Mouse (Mus musculus) adipocyte (in vitro differentiated cells): Measurements from ENCODE around the gene Aggf1.
"Not testable (repeated sequence)": the region's sequence is repeated elsewhere in the genome, so short reads cannot be mapped to it uniquely, and the experiment has no call there.

Source experiments
- DNase-seq: peaks from one replicate; pipeline ENCODE4 v3.0.0-alpha.2; 2016; ENCODE audit warnings: low spot score

Gene Aggf1

GRCm38 (mm10) chr13:95374701-95375553, at the start of gene Aggf1:
TSS of gene Aggf1 (minus strand) at chr13:95375352.
- DNase-seq = peak; percentile 92

- no peak for DNase-seq
These were observed 49.8 kb upstream of the Aggf1 start for GRCm38 (mm10) chr13:95424932-95425331.

DNA sequence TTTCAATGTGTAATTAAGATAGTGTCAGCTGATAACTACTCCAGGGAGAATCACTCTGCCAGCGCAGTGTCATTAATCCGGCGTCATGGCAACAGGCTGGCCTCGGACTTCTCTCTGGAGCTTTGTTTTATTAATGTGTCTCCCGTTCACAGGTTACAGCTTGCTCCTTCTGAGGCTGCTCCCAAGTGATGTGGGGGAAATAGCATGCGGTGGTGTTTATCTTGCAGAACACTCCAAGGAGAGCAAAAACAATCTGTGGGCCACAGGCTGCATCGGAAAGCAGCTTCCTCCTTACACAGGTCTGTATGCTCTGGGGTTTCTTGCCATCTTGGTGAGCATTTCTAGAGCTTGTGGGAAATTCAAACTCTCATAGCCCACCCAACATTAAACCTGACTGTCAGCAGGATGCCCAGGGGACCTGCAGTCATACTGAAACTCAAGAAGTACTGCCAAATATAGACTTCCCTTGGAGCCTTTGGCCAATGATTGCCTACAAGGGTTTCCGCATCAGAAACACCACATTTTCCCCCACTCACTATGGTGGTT, 44.1 kb upstream of the Aggf1 start:
- no peak for DNase-seq

GRCm38 (mm10) chr13:95418575-95419203, 43.5 kb upstream of the Aggf1 start:
- DNase-seq = no peak

- no peak for DNase-seq
These were observed 37.1 kb upstream of the Aggf1 start for GRCm38 (mm10) chr13:95412257-95412656.

GRCm38 (mm10) chr13:95393242-95393641, 18.1 kb upstream of the Aggf1 start:
- no peak for DNase-seq

DNA sequence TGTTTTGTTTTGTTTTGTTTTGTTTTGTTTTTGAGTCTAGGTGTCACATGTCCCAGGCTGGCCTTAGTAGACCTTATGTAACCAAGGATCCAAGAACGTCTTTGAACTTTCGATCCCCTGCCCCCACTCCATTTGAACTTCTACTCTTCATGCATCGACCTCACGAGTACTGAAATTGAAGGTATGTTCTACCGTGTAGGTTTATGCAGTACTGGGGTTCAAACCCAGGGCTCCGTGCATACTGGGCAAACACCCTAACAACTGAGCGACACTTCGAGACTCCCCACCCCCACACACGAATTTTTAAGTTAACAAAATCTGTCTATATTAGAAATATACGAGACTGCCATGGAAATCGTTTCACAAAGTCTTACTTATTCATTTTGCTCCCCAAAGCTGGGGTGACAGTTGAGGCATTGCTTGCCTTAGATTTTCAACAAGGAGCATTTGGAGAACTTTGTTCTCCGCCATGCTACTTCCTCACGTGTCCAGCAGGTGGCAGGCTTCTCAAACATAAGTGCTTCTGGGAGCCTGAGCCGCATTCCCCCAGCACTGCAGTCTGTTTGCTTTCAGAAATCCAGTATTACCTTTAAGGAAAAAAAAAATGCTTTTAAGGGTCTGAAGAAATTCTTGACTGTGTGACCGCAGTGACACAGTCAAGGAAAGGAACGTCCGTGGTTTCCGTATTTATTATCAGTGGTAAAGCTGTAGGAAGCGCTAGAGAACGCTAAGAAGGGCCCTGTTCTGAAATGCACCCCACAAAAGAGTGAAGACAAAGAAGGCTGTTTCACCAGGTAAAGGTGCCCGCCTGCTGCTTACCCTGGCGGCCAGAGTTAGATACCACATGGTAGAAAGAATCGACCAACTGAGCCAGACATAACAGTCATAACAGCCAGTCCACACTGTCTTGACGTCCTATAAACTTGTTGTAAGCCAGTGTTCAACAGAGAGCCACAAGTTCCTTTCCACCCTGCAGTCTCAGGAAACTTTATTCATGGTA, 15.0 kb upstream of the Aggf1 start:
- DNase-seq = peak; percentile 83

DNA sequence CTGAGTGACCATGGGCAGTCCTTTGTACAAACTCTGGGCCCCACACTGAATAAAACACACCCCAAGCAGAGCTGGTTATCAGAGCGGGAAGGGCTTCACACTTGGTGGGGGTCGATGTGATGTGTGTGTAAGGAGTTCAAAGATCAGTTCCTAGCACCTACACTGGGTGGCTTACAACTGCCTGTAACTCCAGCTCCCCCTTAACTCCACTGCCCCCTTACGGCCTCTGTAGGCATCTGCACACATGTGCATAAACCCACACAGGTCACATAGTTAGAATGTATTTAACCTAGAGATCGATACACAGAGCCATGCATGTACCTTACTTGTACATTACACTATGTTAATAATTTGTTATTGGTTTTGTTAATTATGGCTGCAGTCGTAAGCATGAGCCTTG, 13.1 kb upstream of the Aggf1 start:
- no peak for DNase-seq

DNA sequence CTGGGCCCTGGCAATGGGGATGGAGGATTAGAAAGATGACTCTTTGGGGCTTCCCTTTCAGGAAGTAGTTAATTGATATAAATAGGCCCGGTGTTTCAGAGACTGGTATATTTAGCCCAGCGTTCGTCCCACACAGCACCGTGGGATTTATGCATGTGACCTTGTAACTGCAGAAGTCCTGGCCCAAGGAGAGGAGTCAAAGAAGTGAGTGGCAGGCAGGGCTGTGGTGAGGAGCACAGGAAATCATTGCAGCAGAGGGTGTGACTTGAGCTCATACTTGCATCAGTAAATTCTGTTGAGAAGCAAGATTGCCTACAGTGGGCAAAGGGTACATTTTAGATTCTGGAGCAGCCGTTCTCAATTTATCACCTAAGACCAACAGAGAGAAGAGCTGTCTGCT, 7.3 kb upstream of the Aggf1 start:
- DNase-seq = no peak

DNA sequence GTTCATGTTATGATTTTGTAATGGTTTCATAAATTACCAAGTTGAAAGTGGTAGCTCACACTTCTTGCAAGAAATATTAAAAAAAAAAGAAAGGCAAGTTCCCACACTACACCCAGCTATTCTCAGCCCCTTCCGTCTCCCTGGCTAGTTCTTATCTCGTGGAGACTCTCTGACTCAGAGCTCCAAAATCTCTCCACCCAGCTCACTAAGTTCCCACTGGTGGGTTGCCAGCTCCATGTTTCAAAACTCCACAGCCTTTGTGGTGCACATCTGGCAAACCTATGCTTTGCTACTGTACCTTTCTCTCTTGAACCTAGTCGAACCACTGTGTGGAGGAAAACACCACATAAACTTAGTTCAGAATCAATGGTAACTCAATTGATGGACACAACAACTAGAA, 3.5 kb upstream of the Aggf1 start:
- DNase-seq = no peak

DNA sequence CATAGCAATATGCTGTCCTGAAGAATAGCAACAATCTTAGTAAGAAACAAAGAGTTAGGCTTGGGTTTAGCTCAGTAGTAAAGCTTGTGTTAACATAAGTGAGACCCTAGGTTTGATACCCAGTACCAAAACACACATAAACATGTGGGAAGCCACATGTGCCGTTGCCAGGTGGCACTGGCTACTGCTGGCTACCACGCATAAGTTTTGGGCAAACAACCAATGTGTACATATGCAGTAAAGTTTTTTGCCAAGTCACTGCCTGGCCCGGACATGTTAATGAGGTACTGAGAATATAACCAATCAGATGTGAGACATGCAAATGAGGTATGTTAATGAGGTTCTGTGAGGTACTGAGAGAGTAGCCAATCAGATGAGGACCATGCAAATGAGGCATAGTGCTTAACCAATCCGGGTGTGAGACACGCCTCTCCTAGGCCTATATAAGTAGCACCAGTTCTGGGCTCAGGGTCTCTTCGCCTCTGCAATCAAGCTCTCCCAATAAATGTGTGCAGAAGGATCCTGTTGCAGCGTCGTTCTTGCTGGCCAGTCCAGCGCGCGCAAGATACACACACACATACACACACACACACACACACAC, 1.6 kb upstream of the Aggf1 start:
- not testable (repeated sequence) for DNase-seq

DNA sequence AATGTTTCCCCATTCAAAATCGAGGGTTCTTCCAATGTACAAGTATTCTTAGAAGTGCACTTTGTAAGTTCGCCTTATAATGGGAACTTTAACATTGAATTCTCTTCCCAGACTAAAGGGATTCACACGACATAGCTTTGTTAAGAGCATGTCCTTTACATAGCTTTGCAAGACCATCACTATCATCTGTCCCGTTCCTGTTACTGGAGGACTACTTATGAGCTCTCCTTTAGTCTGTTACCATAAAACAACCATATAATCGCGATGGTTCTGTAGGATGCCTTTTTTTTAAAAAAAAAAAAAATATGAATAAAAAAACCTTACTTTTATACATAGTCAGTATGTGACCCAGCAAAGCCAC, 382 bp upstream of the Aggf1 start:
- no peak for DNase-seq

GRCm38 (mm10) chr13:95366356-95366755, 8.8 kb downstream of the Aggf1 start:
- no peak for DNase-seq

GRCm38 (mm10) chr13:95363440-95363839, 11.7 kb downstream of the Aggf1 start:
- DNase-seq = no peak

DNA sequence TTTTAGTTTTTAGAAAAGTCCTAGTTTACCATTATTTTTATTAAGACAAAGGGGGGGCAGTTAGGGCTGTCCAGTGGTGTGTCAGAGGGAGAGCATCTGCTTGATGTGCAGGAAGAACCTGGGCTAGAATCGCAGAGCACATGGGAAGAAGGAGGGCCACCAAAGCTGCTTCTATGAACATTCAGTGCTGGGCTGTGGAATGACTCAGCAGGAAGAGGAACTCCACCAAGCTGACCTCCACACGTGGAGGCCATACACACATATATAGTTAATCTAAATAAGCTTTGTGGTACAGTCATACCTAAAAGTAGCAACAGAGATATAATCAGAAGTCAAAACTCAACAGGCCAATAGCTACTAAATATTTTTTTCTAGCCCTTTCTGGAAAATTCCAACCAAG, 16.9 kb downstream of the Aggf1 start:
- no peak for DNase-seq

GRCm38 (mm10) chr13:95348476-95348875, 26.7 kb downstream of the Aggf1 start:
- no peak for DNase-seq

- DNase-seq = peak; percentile 80
These were observed 28.0 kb downstream of the Aggf1 start for GRCm38 (mm10) chr13:95347018-95347696.

DNA sequence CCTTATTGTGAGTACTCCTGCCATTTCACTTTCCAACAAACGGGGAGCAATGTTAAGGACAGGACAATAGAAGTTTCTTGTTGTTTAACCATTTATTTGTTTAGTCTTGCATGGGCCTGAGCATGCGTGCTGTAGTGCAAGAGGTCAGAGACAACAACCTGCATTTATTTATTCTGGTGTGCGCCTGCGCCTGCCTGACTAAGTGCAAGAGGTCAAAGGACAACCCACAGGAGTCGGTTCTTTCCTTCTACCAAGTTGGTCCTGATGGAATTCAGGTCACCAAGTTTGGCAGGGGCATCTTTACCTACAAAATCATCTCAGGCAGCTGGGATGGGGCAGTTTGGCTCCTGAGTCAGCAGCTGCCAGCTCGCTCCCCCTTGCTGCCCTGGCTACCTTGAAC, 29.3 kb downstream of the Aggf1 start:
- no peak for DNase-seq

DNA sequence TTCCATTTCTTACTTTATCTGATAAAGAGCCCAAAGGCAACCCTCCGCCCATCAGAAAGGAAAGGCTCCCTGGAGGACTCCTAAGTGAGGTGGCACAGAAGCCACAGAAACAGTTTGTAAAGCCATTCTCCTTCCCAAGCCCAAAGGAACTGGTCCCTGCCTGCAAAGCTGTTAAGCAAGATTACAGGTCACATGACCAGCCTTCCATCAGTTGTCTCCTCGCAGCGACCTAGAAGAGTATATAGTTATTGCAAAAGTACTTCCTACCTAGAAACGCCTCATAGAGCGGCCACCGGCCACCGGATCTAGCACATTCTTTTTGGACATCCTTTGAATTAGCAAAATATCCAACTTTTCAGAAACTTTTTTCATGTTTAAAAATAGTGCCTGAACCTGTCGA, 31.7 kb downstream of the Aggf1 start:
- no peak for DNase-seq

- no peak for DNase-seq
These were observed 39.0 kb downstream of the Aggf1 start for GRCm38 (mm10) chr13:95336122-95336677.
